Mouse (Mus musculus): Measurements from ENCODE around the gene Exosc2. TPM values are rescaled to one million over a fixed set of nuclear protein-coding genes. Genes with fewer than 3 reads are reported as not detected.

The Exosc2 gene
- polyA plus RNA-seq, 1 experiment, result 23.1 TPM

- TF ChIP-seq POLR2A (IDR thresholded peaks at IDR 0.05; ENCODE audit: low read depth, low read length) (no peak), CTCF (IDR thresholded peaks at IDR 0.05; ENCODE audit: borderline replicate concordance, insufficient read depth, low read length) (no peak)
- no peaks in the 10 kb centered on the region for H3K4me1 ChIP-seq (ENCODE audit: control insufficient read depth, insufficient read depth, low read length)
- H3K4me3 ChIP-seq (ENCODE audit: insufficient read depth, low read length), result no peak within 1 kb of the TSS
- H3K27ac ChIP-seq (ENCODE audit: insufficient read depth, low read length), result no peak within 1 kb of the TSS
These were observed 30.5 kb upstream of the Exosc2 start, which contains the start of gene Prdm12 for GRCm38 (mm10) chr2:31639901-31640608. TSS of gene Prdm12 (plus strand) at chr2:31640037.

- no peak overlapping the region for H3K4me3 ChIP-seq (ENCODE audit: insufficient read depth, low read length)
- no peaks in the 10 kb centered on the region for H3K4me1 ChIP-seq (ENCODE audit: control insufficient read depth, insufficient read depth, low read length)
- no peak overlapping the region for H3K27ac ChIP-seq (ENCODE audit: insufficient read depth, low read length)
- no peak for TF ChIP-seq CTCF (IDR thresholded peaks at IDR 0.05; ENCODE audit: borderline replicate concordance, insufficient read depth, low read length)
- TF ChIP-seq POLR2A (IDR thresholded peaks at IDR 0.05; ENCODE audit: low read depth, low read length), result no peak
These were observed 29.7 kb upstream of the Exosc2 start for GRCm38 (mm10) chr2:31640609-31641507.

GRCm38 (mm10) chr2:31641508-31641830 is 29.0 kb upstream of the Exosc2 start:
- Histone ChIP-seq H3K27ac (ENCODE audit: insufficient read depth, low read length) (no peak overlapping the region), H3K4me1 (ENCODE audit: control insufficient read depth, insufficient read depth, low read length) (no peaks in the 10 kb centered on the region), H3K4me3 (ENCODE audit: insufficient read depth, low read length) (no peak overlapping the region)
- TF ChIP-seq POLR2A (IDR thresholded peaks at IDR 0.05; ENCODE audit: low read depth, low read length) (no peak), CTCF (IDR thresholded peaks at IDR 0.05; ENCODE audit: borderline replicate concordance, insufficient read depth, low read length) (no peak)

- no peak for TF ChIP-seq CTCF (IDR thresholded peaks at IDR 0.05; ENCODE audit: borderline replicate concordance, insufficient read depth, low read length)
- TF ChIP-seq POLR2A (IDR thresholded peaks at IDR 0.05; ENCODE audit: low read depth, low read length), result no peak
- Histone ChIP-seq H3K27ac (ENCODE audit: insufficient read depth, low read length) (no peak overlapping the region), H3K4me3 (ENCODE audit: insufficient read depth, low read length) (no peak overlapping the region), H3K4me1 (ENCODE audit: control insufficient read depth, insufficient read depth, low read length) (no peaks in the 10 kb centered on the region)
These were observed 28.6 kb upstream of the Exosc2 start for GRCm38 (mm10) chr2:31641929-31642328.

GRCm38 (mm10) chr2:31653971-31654853 is 16.3 kb upstream of the Exosc2 start:
- no peak overlapping the region for H3K27ac ChIP-seq (ENCODE audit: insufficient read depth, low read length)
- peak overlapping the region; percentile 38 for H3K4me3 ChIP-seq (ENCODE audit: insufficient read depth, low read length)
- TF ChIP-seq CTCF (IDR thresholded peaks at IDR 0.05; ENCODE audit: borderline replicate concordance, insufficient read depth, low read length) (no peak), POLR2A (IDR thresholded peaks at IDR 0.05; ENCODE audit: low read depth, low read length) (no peak)
- H3K4me1 ChIP-seq (ENCODE audit: control insufficient read depth, insufficient read depth, low read length), result no peaks in the 10 kb centered on the region

- Histone ChIP-seq H3K4me3 (ENCODE audit: insufficient read depth, low read length) (no peak overlapping the region), H3K27ac (ENCODE audit: insufficient read depth, low read length) (no peak overlapping the region)
- TF ChIP-seq CTCF (IDR thresholded peaks at IDR 0.05; ENCODE audit: borderline replicate concordance, insufficient read depth, low read length) (peak; percentile 62), POLR2A (IDR thresholded peaks at IDR 0.05; ENCODE audit: low read depth, low read length) (no peak)
These were observed 15.5 kb upstream of the Exosc2 start for GRCm38 (mm10) chr2:31654854-31655559.

GRCm38 (mm10) chr2:31656374-31656773 is 14.1 kb upstream of the Exosc2 start:
- Histone ChIP-seq H3K4me1 (ENCODE audit: control insufficient read depth, insufficient read depth, low read length) (no peaks in the 10 kb centered on the region), H3K4me3 (ENCODE audit: insufficient read depth, low read length) (no peak overlapping the region), H3K27ac (ENCODE audit: insufficient read depth, low read length) (no peak overlapping the region)
- TF ChIP-seq CTCF (IDR thresholded peaks at IDR 0.05; ENCODE audit: borderline replicate concordance, insufficient read depth, low read length), result no peak
- TF ChIP-seq POLR2A (IDR thresholded peaks at IDR 0.05; ENCODE audit: low read depth, low read length), result no peak

More at GRCm38 (mm10) chr2:31654854-31655559, 15.5 kb upstream of the Exosc2 start:
- no peaks in the 10 kb centered on the region for H3K4me1 ChIP-seq (ENCODE audit: control insufficient read depth, insufficient read depth, low read length)

GRCm38 (mm10) chr2:31662939-31663803 is 7.3 kb upstream of the Exosc2 start:
- TF ChIP-seq POLR2A (IDR thresholded peaks at IDR 0.05; ENCODE audit: low read depth, low read length) (no peak), CTCF (IDR thresholded peaks at IDR 0.05; ENCODE audit: borderline replicate concordance, insufficient read depth, low read length) (no peak)
- no peak overlapping the region for H3K4me3 ChIP-seq (ENCODE audit: insufficient read depth, low read length)
- no peaks in the 10 kb centered on the region for H3K4me1 ChIP-seq (ENCODE audit: control insufficient read depth, insufficient read depth, low read length)
- no peak overlapping the region for H3K27ac ChIP-seq (ENCODE audit: insufficient read depth, low read length)

All from embryonic fibroblast, embryonic 13.5 days (primary cell).